Mouse (Mus musculus) G1E-ER4 (cell line): Measurements from ENCODE around the gene Gmnc. TPM values are rescaled to one million over a fixed set of nuclear protein-coding genes. Genes with fewer than 3 reads are reported as not detected.

Experiments used
- GATA1 ChIP-seq: IDR thresholded peaks from one replicate; pipeline ENCODE4 v1.8.0; 2012; ENCODE audit warnings: low read length, inconsistent platforms
- polyA plus RNA-seq: library from polyadenylated mRNA; stranded (reverse); fragments of >175 nt; gene quantifications from 2 replicates; pipeline ENCODE4 v1.2.3, GENCODE M21; 2012

Gene Gmnc
- polyA plus RNA-seq, 1 experiment = not detected

DNA sequence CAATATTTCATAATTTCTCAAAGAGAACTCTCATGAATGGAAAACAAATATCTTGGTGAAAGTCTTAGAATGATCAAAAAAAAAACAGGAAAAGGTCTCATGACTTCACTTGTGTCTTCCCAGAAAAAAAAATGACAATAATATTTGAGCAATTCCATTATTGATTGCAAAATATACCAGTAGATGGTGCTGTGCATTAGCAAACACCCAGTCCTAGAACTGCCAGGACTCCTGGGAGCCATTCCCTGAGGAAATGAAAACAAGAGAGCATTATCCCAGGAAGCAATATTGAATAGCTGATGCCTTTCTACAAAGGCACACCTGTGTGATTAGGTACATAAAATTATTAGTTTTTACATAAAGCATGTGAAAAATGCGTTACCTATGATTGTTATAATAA, 87.5 kb downstream of the Gmnc start:
- TF ChIP-seq GATA1 = no peak

GRCm38 (mm10) chr16:26901471-26901870, 90.0 kb downstream of the Gmnc start:
- TF ChIP-seq GATA1 = no peak

- TF ChIP-seq GATA1 = no peak
These were observed 105.1 kb downstream of the Gmnc start for GRCm38 (mm10) chr16:26886337-26886736.

GRCm38 (mm10) chr16:26876885-26877284, 114.6 kb downstream of the Gmnc start:
- TF ChIP-seq GATA1 = no peak
